Mouse (Mus musculus) hindbrain, embryonic 12.5 days (tissue): Measurements from ENCODE around the gene Npy. TPM values are rescaled to one million over a fixed set of nuclear protein-coding genes. Genes with fewer than 3 reads are reported as not detected.

Experiments used
- ATAC-seq: fragments of 200-750 bp; cut with Nextera tagmentation; 2 replicates; pipeline ENCODE4 v1.8.0; 2017; ENCODE audit warnings: moderate TSS enrichment; ENCODE audit not compliant: low FRiP score
- H3K27ac ChIP-seq: fragments of 300-500 bp; sonication (generic); 2 replicates; pipeline ENCODE4 v1.5.1; 2016; ENCODE audit warnings: mild to moderate bottlenecking
- H3K27me3 ChIP-seq: fragments of 300-500 bp; sonication (generic); 2 replicates; pipeline ENCODE4 v1.6.1; 2016; ENCODE audit warnings: mild to moderate bottlenecking
- H3K36me3 ChIP-seq: fragments of 300-500 bp; sonication (generic); 2 replicates; pipeline ENCODE4 v1.6.1; 2016; ENCODE audit warnings: mild to moderate bottlenecking
- H3K4me1 ChIP-seq: fragments of 300-500 bp; sonication (generic); 2 replicates; pipeline ENCODE4 v1.6.1; 2016
- H3K4me2 ChIP-seq: fragments of 300-500 bp; sonication (generic); replicated peaks from 2 replicates; pipeline ENCODE4 v1.6.1; 2016; ENCODE audit warnings: mild to moderate bottlenecking
- H3K4me3 ChIP-seq: fragments of 300-500 bp; sonication (generic); 2 replicates; pipeline ENCODE4 v1.5.1; 2016; ENCODE audit warnings: mild to moderate bottlenecking
- H3K9ac ChIP-seq: fragments of 300-500 bp; sonication (generic); 2 replicates; pipeline ENCODE4 v1.6.1; 2016; ENCODE audit warnings: mild to moderate bottlenecking, moderate library complexity
- H3K9me3 ChIP-seq: fragments of 300-500 bp; sonication (generic); replicated peaks from 2 replicates; pipeline ENCODE4 v1.6.1; 2016; ENCODE audit warnings: mild to moderate bottlenecking
- WGBS: fragments of 180-500 bp; shearing (Covaris S2); methylation state at CpG from one replicate; pipeline ENCODE4 v1.1.7; 2016; 5-methylcytosine and 5-hydroxymethylcytosine counted together
- polyA plus RNA-seq: library from polyadenylated mRNA; unstranded; fragments of >200 nt; fragmentation: Nextera tagmentation; extraction: Ambion mirVana; gene quantifications from 2 replicates; pipeline ENCODE4 v1.2.1, GENCODE M21; 2016

Npy gene
- polyA plus RNA-seq, 1 experiment from 2014 or later: 36.7 TPM

DNA sequence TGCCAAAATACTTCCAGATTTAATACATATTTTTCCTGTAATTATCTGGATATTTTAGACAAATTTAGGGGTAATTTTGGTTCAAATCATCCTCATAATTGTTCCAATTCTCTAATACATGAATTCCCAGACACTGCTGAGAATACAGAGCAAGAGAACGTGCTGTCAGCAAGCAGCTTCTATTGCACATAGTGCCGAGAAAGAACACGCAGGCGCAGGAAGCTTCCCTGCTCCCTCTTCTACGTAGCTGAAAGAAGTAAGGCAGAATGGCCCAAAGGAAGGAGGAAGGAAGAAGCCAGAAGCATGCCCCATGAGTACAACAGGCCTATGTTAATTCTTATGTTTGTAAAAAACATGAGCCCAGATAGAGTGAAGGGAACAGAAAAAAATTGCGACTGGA lies 4.9 kb upstream of the Npy start:
- no peak for ATAC-seq
- 69% methylated on average over 6 of the region's 6 CpGs for WGBS

DNA sequence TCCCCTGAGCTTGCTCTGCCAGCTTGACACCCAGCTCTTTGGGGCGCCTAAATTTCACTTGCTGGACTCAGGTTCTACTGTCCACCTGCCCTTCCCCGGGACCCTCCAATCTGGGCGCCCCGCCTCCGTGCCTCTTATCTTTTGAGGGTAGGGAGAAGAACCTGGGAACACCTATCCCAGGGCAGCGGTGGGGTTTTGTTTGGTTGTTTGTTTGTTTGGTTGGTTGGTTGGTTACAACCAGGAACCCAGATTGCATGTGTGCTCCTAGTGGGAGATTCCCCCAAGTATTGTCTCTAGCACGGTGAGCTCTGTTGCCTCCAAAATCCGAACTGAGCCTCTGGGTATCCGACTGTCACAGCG lies 341 bp downstream of the Npy start:
- Histone ChIP-seq H3K9me3 (no peaks in the 10 kb centered on the region), H3K9ac (peak overlapping the region; percentile 15), H3K27me3 (peaks cover 50% of the 10 kb centered on the region), H3K4me3 (peak overlapping the region; percentile 36), H3K4me1 (peaks cover 16% of the 10 kb centered on the region), H3K4me2 (peak overlapping the region; percentile 63), H3K27ac (no peak overlapping the region), H3K36me3 (no peaks in the 10 kb centered on the region)
- 2% methylated on average over 10 of the region's 10 CpGs for WGBS
- no peak for ATAC-seq

More for the DNA sequence above, 4.9 kb upstream of the Npy start:
- H3K4me1 ChIP-seq: peaks cover 8% of the 10 kb centered on the region
- H3K36me3 ChIP-seq: no peaks in the 10 kb centered on the region
- no peak overlapping the region for H3K27ac ChIP-seq
- no peak overlapping the region for H3K4me3 ChIP-seq
- H3K27me3 ChIP-seq: peaks cover 24% of the 10 kb centered on the region
- H3K4me2 ChIP-seq: no peak overlapping the region
- no peaks in the 10 kb centered on the region for H3K9me3 ChIP-seq
- H3K9ac ChIP-seq: no peak overlapping the region

DNA sequence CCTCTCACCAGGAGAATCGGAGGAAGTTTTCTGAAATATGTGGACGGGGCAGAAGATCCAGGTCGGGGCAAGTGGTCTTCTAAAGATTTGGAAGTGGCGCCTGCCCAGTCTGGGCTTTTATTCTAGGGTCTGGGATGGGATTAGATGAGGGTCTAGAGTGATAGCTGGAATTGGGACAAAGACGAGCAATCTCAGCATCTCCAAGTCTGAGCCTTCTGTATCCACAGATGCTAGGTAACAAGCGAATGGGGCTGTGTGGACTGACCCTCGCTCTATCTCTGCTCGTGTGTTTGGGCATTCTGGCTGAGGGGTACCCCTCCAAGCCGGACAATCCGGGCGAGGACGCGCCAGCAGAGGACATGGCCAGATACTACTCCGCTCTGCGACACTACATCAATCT lies 861 bp downstream of the Npy start:
- H3K9ac ChIP-seq: no peak overlapping the region
- H3K27me3 ChIP-seq: peaks cover 50% of the 10 kb centered on the region
- WGBS: 6% methylated on average over 15 of the region's 15 CpGs
- H3K4me2 ChIP-seq: no peak overlapping the region
- H3K27ac ChIP-seq: no peak overlapping the region
- no peak for ATAC-seq
- H3K36me3 ChIP-seq: no peaks in the 10 kb centered on the region
- H3K9me3 ChIP-seq: no peaks in the 10 kb centered on the region
- 0 out of 2 replicates have a peak overlapping the region, but pooled peaks have one; percentile 36 for H3K4me3 ChIP-seq
- H3K4me1 ChIP-seq: peaks cover 16% of the 10 kb centered on the region

DNA sequence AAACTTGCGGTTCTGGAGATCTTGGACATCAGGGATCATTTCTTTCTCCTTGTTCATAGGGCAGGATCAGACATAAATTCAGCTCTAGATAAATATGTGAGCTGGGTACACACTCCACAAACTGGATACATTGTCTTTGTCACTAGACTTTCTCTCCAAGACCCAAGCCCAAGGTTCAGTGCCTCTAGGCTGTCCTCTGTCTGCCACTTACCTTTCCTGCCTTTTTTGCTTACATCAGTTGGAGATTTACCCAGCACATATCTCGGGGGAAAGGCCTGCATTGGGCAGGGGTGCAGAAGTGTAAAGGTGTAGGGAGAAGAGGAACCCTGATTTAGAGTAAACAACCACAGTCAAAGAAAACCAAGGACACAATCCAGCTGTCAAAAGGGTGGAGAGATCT lies 1.3 kb downstream of the Npy start:
- peaks cover 16% of the 10 kb centered on the region for H3K4me1 ChIP-seq
- ATAC-seq: no peak
- H3K9me3 ChIP-seq: no peaks in the 10 kb centered on the region
- H3K4me2 ChIP-seq: no peak overlapping the region
- WGBS: 16% methylated on average over 2 of the region's 2 CpGs
- peaks cover 50% of the 10 kb centered on the region for H3K27me3 ChIP-seq
- H3K4me3 ChIP-seq: 0 out of 2 replicates have a peak overlapping the region, but pooled peaks have one; percentile 36
- H3K9ac ChIP-seq: no peak overlapping the region
- no peak overlapping the region for H3K27ac ChIP-seq
- H3K36me3 ChIP-seq: no peaks in the 10 kb centered on the region

DNA sequence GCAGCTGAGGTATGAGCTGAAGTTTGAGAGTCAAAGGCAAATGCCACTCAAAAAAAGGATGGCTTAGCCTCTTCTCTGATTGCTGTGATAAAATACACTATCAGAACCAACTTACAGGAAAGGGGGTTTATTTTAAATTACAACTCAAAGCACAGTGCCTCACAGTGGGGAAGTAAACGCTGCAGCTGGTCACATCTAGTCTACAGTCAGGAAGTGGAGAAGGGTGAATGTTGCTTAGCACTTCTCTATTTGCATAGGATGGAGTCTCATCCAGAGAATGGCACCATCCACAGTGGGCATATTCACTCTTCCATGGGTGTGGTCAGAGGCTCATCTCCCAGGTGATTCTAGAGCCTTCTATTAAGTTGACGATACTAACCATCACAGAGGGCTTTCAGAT lies 9.1 kb downstream of the Npy start:
- no peaks in the 10 kb centered on the region for H3K36me3 ChIP-seq
- no peaks in the 10 kb centered on the region for H3K9me3 ChIP-seq
- ATAC-seq: no peak
- H3K27me3 ChIP-seq: no peaks in the 10 kb centered on the region
- H3K4me2 ChIP-seq: no peak overlapping the region
- H3K27ac ChIP-seq: no peak overlapping the region
- H3K9ac ChIP-seq: no peak overlapping the region
- no peak overlapping the region for H3K4me3 ChIP-seq
- no peaks in the 10 kb centered on the region for H3K4me1 ChIP-seq
- 88% methylated on average over 2 of the region's 2 CpGs for WGBS

DNA sequence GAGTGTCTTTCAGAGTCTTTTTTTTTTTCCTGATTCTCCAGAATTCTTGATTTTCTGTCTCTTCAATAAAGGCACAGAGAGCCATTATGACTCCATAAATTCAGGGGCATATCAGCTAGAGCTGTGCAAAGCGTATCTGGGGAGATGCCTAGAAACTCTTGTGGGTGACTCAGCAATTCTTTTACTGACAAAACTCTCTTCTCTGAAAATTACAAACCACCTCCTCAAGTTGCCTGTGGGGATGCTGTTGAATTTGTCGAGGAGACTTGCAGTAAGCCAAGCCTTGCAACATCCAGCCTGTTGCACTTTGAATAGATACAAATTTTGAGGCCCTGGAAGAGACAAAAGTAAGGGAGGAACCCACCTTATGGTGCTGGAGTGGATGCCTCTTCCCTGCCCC lies 34.3 kb downstream of the Npy start:
- Histone ChIP-seq H3K36me3 (no peaks in the 10 kb centered on the region), H3K27ac (no peak overlapping the region), H3K9ac (no peak overlapping the region), H3K4me3 (no peak overlapping the region), H3K9me3 (no peaks in the 10 kb centered on the region), H3K4me2 (no peak overlapping the region), H3K4me1 (no peaks in the 10 kb centered on the region), H3K27me3 (no peaks in the 10 kb centered on the region)
- no peak for ATAC-seq
- WGBS: 63% methylated on average over 2 of the region's 2 CpGs

DNA sequence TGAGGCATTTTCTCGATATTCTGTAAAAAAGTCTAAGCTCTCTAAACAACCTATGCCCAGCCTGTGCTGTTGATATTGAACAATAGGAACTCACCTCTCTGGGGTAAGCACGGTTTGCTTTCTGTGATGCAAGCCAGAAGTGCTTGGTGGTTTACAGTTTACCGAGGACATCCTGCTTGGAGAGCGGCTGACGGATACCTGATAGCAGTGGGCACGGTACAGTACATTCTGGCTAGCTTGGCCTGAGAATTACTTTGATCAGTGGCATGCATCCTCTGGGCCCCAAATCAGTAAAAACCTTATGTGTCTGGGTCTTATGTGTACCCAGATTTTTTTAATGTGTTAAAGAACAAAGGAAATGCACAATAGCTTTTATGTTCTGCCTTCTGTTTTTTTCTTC lies 45.1 kb downstream of the Npy start:
- no peak for ATAC-seq
- no peak overlapping the region for H3K4me3 ChIP-seq
- H3K27me3 ChIP-seq: no peaks in the 10 kb centered on the region
- no peaks in the 10 kb centered on the region for H3K4me1 ChIP-seq
- H3K36me3 ChIP-seq: no peaks in the 10 kb centered on the region
- H3K27ac ChIP-seq: no peak overlapping the region
- no peaks in the 10 kb centered on the region for H3K9me3 ChIP-seq
- no peak overlapping the region for H3K4me2 ChIP-seq
- no peak overlapping the region for H3K9ac ChIP-seq
- WGBS: 76% methylated on average over 6 of the region's 6 CpGs

DNA sequence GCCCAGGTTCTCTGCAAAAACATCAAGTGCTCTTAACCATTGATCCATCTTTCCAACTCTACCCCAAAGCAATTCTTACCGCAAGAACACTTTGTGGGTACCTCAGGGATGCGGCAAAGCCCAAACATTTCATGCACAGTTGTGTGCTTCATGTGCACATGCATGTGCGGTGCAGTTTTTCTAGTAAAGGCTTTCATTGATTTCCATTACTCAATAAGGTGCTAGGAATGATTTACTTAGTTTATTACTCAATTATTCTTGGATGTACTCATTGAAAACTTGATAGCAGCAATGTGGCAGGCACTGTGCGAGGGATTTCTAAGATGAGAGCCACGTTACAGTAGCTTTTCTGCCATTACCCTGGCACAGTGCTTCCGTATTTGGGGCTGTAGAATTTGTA lies 48.6 kb downstream of the Npy start:
- H3K9ac ChIP-seq: no peak overlapping the region
- H3K9me3 ChIP-seq: no peaks in the 10 kb centered on the region
- 89% methylated on average over 6 of the region's 6 CpGs for WGBS
- no peak overlapping the region for H3K4me2 ChIP-seq
- no peak overlapping the region for H3K4me3 ChIP-seq
- no peak overlapping the region for H3K27ac ChIP-seq
- no peaks in the 10 kb centered on the region for H3K36me3 ChIP-seq
- H3K4me1 ChIP-seq: peaks cover 7% of the 10 kb centered on the region; the same call in 1 of the 2 replicates
- H3K27me3 ChIP-seq: no peaks in the 10 kb centered on the region
- ATAC-seq: no peak

DNA sequence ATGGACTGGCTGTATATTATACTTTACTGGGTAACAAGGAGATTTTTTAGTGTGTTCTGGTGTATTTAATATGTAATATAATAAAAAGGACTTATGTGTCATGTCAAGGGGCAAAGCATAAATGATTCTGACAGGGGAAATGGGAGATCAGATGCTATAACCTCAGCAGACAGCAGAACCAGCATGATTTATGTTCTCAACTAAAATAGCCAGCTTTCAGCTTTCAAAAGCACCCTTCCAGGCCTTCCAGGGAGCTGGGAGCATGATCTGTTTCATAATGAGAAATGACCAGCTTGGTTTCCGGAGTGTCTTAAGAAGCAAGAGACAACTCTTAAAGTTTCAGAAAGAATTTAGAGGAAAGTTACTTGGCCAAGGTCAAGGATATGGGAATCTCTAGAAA lies 51.0 kb downstream of the Npy start:
- Histone ChIP-seq H3K4me1 (peaks cover 7% of the 10 kb centered on the region; the same call in 1 of the 2 replicates), H3K9ac (no peak overlapping the region), H3K4me2 (no peak overlapping the region), H3K36me3 (no peaks in the 10 kb centered on the region), H3K9me3 (no peaks in the 10 kb centered on the region), H3K4me3 (no peak overlapping the region), H3K27ac (no peak overlapping the region), H3K27me3 (no peaks in the 10 kb centered on the region)
- 85% methylated on average over 1 of the region's 1 CpGs for WGBS
- ATAC-seq: no peak

DNA sequence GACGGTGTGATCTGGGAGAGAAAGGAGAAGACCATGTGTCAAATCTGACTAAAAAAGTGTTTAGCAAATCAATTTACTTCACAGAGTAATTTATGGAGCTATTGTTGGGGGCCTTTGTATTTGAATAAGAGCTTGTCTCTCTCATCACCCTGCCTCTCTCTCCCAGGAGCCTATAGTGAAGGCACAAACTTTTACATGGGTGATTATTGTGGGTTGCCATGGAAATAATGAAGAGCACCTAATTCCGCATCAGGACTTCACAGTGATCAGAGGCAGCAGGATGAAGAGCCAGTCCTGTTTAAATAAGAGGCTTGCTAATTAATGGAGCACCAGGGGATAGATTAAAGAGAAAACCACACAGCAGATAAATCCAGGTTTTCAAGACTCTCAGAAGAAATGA lies 52.6 kb downstream of the Npy start:
- Histone ChIP-seq H3K36me3 (no peaks in the 10 kb centered on the region), H3K4me1 (peaks cover 7% of the 10 kb centered on the region; the same call in 1 of the 2 replicates), H3K4me3 (no peak overlapping the region), H3K27me3 (no peaks in the 10 kb centered on the region), H3K4me2 (no peak overlapping the region), H3K27ac (no peak overlapping the region), H3K9ac (no peak overlapping the region), H3K9me3 (no peaks in the 10 kb centered on the region)
- no peak for ATAC-seq
- 38% methylated on average over 2 of the region's 2 CpGs for whole genome bisulfite sequencing

DNA sequence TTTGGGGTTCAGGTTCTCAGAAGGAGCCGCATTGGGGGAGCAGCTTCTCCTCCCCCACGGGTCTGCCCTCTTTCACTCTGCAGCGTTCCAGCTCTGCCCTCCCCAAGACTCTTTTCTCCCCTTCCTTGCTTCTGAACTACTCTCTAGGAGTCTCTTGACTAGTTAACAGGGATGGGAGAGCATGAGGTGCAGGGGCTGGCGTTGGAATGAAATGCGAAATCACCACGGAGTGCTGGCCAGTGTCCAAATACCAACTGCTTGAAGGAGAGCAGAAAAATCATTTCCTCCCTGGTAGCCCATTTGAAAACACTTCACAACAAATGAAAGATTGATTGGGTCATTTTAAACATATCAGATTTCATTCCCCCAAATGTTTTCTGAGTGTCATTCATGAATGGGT lies 53.3 kb downstream of the Npy start:
- Histone ChIP-seq H3K36me3 (no peaks in the 10 kb centered on the region), H3K4me2 (no peak overlapping the region), H3K4me3 (no peak overlapping the region), H3K4me1 (peaks cover 7% of the 10 kb centered on the region; the same call in 1 of the 2 replicates), H3K27ac (no peak overlapping the region), H3K9ac (no peak overlapping the region), H3K27me3 (no peaks in the 10 kb centered on the region), H3K9me3 (no peaks in the 10 kb centered on the region)
- WGBS: 67% methylated on average over 6 of the region's 6 CpGs
- ATAC-seq: no peak
